Mouse (Mus musculus) megakaryocyte, embryonic 14.5 days (primary cell): ENCODE results near the gene Pfdn5.

Source experiments
- FLI1 ChIP-seq: IDR thresholded peaks from 2 replicates; pipeline ENCODE4 v1.6.1; 2012; ENCODE audit warnings: low read length, inconsistent platforms, mixed read lengths
- GATA1 ChIP-seq: IDR thresholded peaks from 3 replicates; pipeline ENCODE4 v1.6.1; 2012; ENCODE audit warnings: mixed read lengths, low read length, inconsistent platforms, borderline replicate concordance

DNA sequence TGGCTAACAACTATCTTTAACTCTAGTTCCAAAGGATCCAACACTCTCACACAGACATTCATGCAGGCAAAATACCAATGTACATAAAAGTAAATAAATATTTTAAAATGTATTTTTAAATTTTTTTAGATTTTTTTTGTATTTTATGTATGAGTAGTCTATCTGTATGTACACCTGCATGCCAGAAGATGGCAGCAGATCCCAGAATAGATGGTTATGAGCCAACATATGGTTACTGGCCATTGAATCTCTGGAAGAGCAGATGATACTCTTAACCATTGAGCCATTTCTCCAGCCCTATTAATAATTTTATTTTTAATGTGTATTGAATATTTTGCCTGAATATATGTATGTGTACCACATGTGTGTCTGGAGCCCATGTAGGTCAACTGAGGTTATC, 38.5 kb upstream of the Pfdn5 start:
- TF ChIP-seq GATA1 (no peak), FLI1 (no peak)
